Mouse (Mus musculus) v-Abl transformed pro-B cells (cell line): ENCODE measurements around the gene Cacna2d1.

ENCODE experiments used
- in situ Hi-C, 2 experiments: fragments of 400-800 bp; cut with MboI; formaldehyde crosslinking; loops; one replicate each; pipeline ENCODE4 v1.15.1; 2025; ENCODE audit not compliant: unreplicated experiment in 2 of 2

The Cacna2d1 gene

GRCm38 (mm10) chr5:16045147-16045878 lies 110.8 kb downstream of the Cacna2d1 start:
- in situ Hi-C loops: no loop called here

GRCm38 (mm10) chr5:16047452-16048191 lies 113.1 kb downstream of the Cacna2d1 start:
- in situ Hi-C loops: no loop called here

- in situ Hi-C loops: no loop called here
Measured at GRCm38 (mm10) chr5:16056795-16057194, 122.3 kb downstream of the Cacna2d1 start.

GRCm38 (mm10) chr5:16062773-16063172 lies 128.3 kb downstream of the Cacna2d1 start:
- in situ Hi-C loops: no loop called here

GRCm38 (mm10) chr5:16063273-16063672 lies 128.8 kb downstream of the Cacna2d1 start:
- in situ Hi-C loops: no loop called here

GRCm38 (mm10) chr5:16063949-16064348 lies 129.5 kb downstream of the Cacna2d1 start:
- in situ Hi-C loops: no loop called here

- in situ Hi-C loops: no loop called here
Measured at GRCm38 (mm10) chr5:16065816-16066215, 131.3 kb downstream of the Cacna2d1 start.

- in situ Hi-C loops: no loop called here
Measured at GRCm38 (mm10) chr5:16082253-16082652, 147.8 kb downstream of the Cacna2d1 start.

- in situ Hi-C loops: no loop called here
Measured at GRCm38 (mm10) chr5:16086979-16087902, 152.8 kb downstream of the Cacna2d1 start.

- in situ Hi-C loops: no loop called here
Measured at GRCm38 (mm10) chr5:16087995-16088394, 153.5 kb downstream of the Cacna2d1 start.

GRCm38 (mm10) chr5:16092540-16092939 lies 158.0 kb downstream of the Cacna2d1 start:
- in situ Hi-C loops: no loop called here

- in situ Hi-C loops: no loop called here
Measured at GRCm38 (mm10) chr5:16093071-16093693, 158.7 kb downstream of the Cacna2d1 start.

- in situ Hi-C loops: no loop called here
Measured at GRCm38 (mm10) chr5:16095345-16095744, 160.9 kb downstream of the Cacna2d1 start.

- in situ Hi-C loops: no loop called here
Measured at GRCm38 (mm10) chr5:16098766-16099165, 164.3 kb downstream of the Cacna2d1 start.

- in situ Hi-C loops: no loop called here
Measured at GRCm38 (mm10) chr5:16101820-16102219, 167.3 kb downstream of the Cacna2d1 start.

GRCm38 (mm10) chr5:16105701-16106100 lies 171.2 kb downstream of the Cacna2d1 start:
- in situ Hi-C loops: no loop called here

GRCm38 (mm10) chr5:16110643-16111042 lies 176.2 kb downstream of the Cacna2d1 start:
- in situ Hi-C loops: no loop called here

- in situ Hi-C loops: no loop called here
Measured at GRCm38 (mm10) chr5:16113879-16114278, 179.4 kb downstream of the Cacna2d1 start.

- in situ Hi-C loops: no loop called here
Measured at GRCm38 (mm10) chr5:16121334-16121733, 186.8 kb downstream of the Cacna2d1 start.

GRCm38 (mm10) chr5:16122110-16122509 lies 187.6 kb downstream of the Cacna2d1 start:
- in situ Hi-C loops: no loop called here
